Mouse (Mus musculus) lung, postnatal 14 days (tissue): Measurements from ENCODE around the gene Zfp950.
"Not testable (repeated sequence)": the region's sequence is repeated elsewhere in the genome, so short reads cannot be mapped to it uniquely, and the experiment has no call there.

ENCODE experiments used
- DNase-seq: peaks from one replicate; pipeline ENCODE4 v3.0.0; 2021

The Zfp950 gene

GRCm38 (mm10) chr19:61140342-61141206 lies at the start of gene Zfp950:
Gene Zfp950, minus strand, starts transcription at chr19:61140840.
- peak; percentile 82 for DNase-seq

GRCm38 (mm10) chr19:61183590-61183989 lies 43.0 kb upstream of the Zfp950 start, which contains the start of gene Gm6020:
Gene Gm6020, plus strand, starts transcription at chr19:61183890.
- not testable (repeated sequence) for DNase-seq

DNA sequence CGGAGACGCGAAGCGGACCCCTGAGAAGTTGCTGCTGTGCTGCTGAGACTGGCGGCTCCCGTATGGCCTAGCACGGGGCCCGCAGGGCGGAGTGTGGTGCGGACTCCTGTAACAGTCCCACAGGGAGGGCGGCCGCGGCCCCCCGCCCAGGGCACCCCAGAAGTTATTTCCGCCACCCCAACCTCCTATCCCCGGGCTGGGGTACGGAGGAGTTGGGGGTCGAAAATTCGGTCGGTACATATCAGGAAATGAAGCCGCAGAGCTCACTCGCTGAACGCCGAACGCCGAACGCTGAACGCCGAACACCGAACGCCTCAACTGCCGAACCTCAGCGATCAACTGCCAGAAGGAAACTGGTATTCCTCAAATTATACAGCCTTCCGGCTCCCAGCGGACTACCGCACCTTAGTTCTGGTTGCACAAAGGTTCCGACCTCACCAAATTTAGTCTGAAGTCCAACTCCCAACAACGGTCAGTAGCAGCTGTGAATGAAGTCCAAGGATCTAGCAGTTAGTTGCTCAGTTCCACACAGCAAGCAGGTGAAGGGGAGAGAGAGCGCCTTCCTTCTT lies 35.2 kb upstream of the Zfp950 start, which contains the start of gene Gm7102:
Gene Gm7102 (minus strand): TSS at position 554 of the 569 bp plus-strand sequence.
- no peak for DNase-seq

- DNase-seq = peak; percentile 8
Observed at GRCm38 (mm10) chr19:61151701-61152420, 11.2 kb upstream of the Zfp950 start.

DNA sequence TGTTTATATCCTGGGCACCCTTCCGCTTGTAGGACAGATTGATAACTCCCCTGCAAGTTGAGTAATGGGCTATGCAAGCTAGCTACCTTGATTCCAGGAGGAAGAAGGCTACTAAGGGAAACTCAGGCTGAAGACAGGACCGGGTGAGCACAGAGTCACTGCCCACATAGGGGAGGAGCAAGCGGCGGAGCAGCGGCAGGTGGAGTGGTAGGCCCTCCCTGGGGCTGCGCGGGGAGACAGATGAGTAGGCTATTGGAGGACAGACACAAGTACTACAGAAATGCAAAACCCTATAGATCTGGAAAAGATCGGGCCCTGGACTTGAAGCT lies 10.7 kb upstream of the Zfp950 start:
- peak; percentile 16 for DNase-seq

- no peak for DNase-seq
Observed at GRCm38 (mm10) chr19:61141299-61141698, 659 bp upstream of the Zfp950 start.

DNA sequence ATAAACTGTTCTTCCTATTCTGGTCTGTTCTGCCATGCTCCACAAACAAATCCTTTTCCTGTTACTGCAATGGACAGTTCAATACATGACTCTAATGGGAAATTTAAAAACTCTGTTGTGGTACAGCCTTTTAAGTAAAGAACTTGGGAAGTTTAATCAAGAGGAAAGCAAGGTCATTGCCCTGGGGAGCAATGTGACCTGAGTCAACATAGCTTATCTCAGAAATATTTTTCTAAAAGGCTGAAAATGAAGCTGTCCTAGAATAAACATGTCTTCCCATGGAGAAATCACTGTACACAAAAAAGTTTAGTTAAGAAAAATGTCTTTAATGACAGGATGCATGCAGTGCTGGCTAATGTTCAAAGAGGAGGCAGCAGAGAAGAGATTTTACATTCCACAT lies 2.0 kb downstream of the Zfp950 start:
- DNase-seq = no peak

DNA sequence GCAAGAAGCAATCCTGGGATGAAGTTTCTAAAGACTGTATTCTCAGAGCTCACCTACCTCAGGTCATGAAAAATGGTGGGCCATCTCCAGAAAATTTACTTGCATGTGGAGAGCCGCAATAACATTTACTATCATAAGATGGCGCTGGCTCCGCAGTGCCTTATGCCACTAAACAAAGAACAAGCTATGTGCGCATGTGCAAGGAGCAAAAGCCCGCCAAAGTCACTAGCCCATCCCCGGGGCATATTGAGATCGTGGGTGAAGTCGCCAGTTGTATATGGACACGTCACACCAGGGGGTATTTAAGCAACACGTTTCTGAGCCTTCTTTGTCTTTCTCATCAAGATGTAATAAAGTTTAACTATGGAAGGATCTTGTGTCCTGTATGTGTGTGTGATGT lies 9.5 kb downstream of the Zfp950 start:
- DNase-seq = no peak

DNA sequence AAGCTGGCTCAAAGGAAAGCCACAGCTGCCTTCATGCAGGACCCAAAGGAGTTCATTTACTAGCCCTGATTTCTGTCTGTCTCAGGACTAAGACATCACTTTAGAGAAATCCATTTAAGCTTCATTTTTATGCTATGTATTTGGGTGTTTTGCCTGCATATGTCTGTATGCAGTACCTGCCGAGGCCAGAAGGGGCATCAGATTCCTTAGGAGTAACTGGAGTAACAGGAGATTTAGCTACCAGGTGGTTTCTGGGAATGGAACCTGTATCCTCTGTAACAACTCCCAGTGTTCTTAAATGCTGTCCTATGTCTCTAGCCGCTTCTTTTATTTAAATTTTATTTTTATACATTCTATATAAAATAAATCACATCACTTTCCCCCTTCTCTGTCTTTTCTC lies 30.5 kb downstream of the Zfp950 start:
- peak; percentile 21 for DNase-seq

DNA sequence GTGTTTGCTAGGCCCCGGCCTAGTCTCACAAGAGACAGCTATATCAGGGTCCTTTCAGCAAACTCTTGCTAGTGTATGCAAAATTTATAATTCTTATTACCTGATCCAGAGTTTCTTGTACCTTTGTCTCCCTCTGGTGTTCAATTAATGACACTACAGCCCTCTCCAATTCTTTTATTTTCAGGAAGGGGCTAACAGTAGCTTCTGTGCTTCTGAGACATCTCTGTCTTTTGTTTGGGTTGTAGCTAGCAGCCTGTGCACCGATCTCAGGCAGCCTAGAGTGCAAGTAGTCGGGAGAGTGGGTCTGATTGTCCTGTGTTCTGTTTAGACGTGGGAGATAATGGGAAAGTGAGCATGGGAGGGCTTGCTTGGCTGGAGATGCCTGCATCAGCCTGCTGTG lies 42.9 kb downstream of the Zfp950 start:
- DNase-seq = no peak

GRCm38 (mm10) chr19:61096776-61097175 lies 43.9 kb downstream of the Zfp950 start:
- DNase-seq = no peak

GRCm38 (mm10) chr19:61090541-61090940 lies 50.1 kb downstream of the Zfp950 start:
- no peak for DNase-seq

DNA sequence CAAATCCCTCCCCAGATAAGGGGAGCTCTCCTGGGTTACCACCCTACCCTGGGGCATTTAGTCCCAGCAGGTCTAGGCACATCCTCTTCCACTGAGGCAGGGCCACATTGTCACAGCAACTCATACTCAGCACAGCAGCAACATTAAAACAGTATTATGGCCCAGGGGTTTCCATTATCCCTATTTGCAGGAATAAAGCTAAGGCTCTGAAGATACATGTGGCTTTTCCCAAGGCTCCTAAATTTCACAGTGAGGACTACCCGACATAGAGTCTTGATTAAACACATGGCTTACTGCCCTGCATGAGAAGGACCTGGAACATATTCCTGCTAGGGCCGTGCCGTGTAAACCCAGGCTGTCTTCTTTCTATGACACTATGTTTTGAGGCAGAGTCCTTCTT lies 51.6 kb downstream of the Zfp950 start:
- DNase-seq = no peak

DNA sequence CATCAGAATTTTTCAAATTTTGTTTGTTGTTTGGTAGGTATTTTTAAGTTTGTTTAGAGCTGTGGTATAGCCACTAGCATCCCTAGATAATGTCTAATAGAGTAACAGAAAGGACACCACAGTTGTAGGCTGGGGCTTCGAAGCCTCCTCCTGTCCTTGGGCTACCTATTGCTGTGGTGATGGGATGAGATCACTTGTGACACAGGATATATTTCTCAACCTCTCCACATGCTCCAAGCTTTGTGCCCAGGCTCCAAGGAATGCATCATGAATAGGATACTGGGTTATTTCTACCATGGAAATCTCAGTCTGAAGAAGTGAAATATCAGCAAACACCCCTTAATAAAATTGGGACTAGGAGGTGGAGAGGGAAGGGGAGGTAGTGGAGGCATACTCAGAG lies 52.9 kb downstream of the Zfp950 start:
- DNase-seq = no peak

GRCm38 (mm10) chr19:61085217-61085616 lies 55.4 kb downstream of the Zfp950 start:
- no peak for DNase-seq

- DNase-seq = peak; percentile 91
Observed at GRCm38 (mm10) chr19:61084149-61084940, 56.3 kb downstream of the Zfp950 start.

DNA sequence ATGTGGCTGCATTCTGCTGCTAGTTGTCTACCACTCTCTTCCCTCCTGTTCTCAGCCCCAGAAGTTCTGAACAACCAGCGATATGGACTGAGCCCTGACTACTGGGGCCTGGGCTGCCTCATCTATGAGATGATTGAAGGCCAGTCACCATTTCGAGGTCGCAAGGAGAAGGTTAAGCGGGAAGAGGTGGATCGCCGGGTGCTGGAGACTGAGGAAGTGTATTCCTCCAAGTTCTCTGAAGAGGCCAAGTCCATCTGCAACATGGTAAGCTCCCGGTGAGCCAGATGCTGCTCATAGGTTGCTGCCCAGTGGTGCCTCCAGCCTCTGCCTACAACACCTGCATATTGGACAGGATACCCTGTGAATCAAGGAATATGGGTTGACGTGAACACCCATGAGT lies 57.6 kb downstream of the Zfp950 start:
- no peak for DNase-seq

- peak; percentile 41 for DNase-seq
Observed at GRCm38 (mm10) chr19:61080251-61080749, 60.3 kb downstream of the Zfp950 start.

DNA sequence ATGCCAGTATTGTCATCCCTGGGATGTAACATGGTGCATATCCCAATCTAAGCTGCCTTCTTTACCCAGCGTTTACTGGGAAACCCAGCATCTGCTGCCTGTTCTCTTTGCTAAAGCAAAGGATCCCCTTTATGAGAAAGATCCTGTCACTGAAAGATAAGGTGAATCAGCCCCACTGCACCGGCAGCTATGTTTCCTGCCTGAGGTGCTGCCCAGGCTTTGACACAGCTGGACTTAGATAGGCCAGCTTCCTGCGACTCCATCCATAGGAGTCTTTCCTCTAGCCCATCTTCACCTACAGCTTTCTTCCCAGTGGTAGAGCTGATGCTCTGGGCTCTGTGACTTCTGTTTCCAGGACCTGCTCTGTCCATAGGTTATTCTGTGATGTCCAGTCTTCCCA lies 62.0 kb downstream of the Zfp950 start:
- DNase-seq = no peak

- DNase-seq = no peak
Observed at GRCm38 (mm10) chr19:61065011-61065410, 75.6 kb downstream of the Zfp950 start.

DNA sequence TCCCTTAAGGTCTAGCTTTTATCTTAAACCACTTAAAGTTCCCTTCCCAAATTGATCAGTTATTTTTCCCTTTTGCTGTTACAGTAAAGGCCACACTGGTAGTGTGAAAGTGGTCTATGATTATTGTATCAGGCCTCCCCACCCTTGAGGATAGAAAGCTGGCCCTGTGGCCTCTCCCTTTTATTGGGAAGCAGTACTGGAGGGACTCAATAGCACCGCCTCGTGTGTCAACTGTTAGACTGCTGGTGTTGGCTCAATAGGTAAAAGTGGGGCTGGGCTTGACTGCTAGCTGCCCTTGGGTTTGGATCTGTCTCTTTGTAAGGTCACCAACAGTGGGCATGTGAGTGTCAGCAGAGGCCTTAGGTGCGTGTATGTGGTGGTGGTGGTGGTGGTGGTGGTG lies 76.3 kb downstream of the Zfp950 start:
- DNase-seq = peak; percentile 43

GRCm38 (mm10) chr19:61057581-61057980 lies 83.1 kb downstream of the Zfp950 start:
- DNase-seq = peak; percentile 64
